Mouse (Mus musculus): ENCODE measurements at regions not wholly inside any gene's neighbourhood (a gene's known extent, or its start where the extent isn't known, plus 50 kb on each side); places are given as distances from the start of the nearest gene placed in this dataset.

DNA sequence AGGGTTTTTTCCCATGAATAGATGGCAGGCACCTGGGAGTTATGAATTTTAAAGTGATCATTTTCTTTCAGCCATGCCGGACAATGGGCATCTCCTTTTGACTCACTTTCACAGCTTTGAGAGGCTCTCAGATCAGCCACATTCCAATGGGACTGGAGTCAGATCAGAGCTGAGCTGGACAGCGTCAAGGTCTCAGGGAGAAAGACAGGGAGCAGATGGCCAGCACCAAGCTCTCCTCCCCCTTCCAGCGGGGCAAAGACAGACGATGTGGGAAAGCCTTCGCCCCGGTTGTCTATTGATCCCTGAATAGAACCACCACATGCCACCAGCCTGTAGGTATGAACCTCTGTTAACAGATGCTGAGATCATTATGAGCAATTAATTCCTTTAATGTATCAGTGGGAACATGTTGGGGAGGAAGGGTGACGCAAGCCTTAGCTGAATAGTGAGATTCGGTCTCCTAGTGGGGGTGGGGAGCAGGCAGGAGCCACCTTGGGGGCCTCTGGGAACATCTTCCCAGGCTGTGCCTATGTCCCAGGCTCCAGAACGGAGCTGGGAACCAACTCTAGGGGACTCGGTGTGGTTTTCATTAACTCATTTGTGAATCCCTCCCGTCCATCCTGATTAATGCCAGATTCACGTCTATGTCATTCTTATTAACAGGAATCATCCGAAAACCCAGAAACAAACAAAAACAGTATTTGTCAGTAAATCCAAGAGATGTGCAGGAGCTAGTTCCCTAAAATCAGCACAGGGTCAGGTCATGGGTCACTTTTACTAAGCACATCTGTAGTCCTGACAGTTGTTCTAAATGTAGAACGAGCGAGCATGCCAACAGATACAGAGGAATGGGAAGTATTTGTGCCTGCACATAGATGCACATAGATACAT, 101.8 kb upstream of the Id4 start:
- no peak overlapping the region for H3K4me3 ChIP-seq (replicated peaks)
- peaks cover 9% of the 10 kb centered on the region for H3K4me1 ChIP-seq
- no peak for ATAC-seq (ENCODE audit: insufficient number of reproducible peaks, low FRiP score, low TSS enrichment, low read depth)
- no peak overlapping the region for H3K9ac ChIP-seq
- no peaks in the 10 kb centered on the region for H3K36me3 ChIP-seq
- peak overlapping the region; percentile 2; the same call in 1 of the 2 replicates for H3K4me2 ChIP-seq (replicated peaks)
- WGBS: 17% methylated on average over 15 of the region's 15 CpGs
- H3K27me3 ChIP-seq: no peaks in the 10 kb centered on the region
- H3K27ac ChIP-seq (replicated peaks): no peak overlapping the region
- no peaks in the 10 kb centered on the region for H3K9me3 ChIP-seq (replicated peaks)

DNA sequence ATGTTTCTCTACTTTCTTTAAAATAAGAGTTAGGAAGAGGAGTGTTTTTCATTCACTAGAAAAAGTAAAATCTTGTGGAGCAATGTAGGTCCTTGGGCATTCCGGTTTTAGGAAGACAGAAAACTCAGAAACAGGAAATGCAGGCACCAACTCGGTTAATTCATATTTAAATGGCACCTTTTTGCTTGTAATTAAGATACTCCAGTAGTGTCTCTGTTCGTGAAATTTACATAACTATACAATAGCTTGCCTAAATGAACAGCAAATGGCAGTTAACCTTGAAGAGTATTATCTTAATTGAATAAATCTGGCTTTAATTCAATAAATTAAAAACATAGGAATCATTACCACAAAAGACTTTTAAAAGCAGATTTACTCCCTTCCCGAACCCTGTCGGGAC, 100.9 kb upstream of the Id4 start:
- Histone ChIP-seq H3K9ac (no peak overlapping the region), H3K9me3 (replicated peaks) (no peaks in the 10 kb centered on the region), H3K27me3 (no peaks in the 10 kb centered on the region), H3K4me1 (peaks cover 9% of the 10 kb centered on the region), H3K36me3 (no peaks in the 10 kb centered on the region), H3K4me2 (replicated peaks) (no peak overlapping the region), H3K4me3 (replicated peaks) (no peak overlapping the region), H3K27ac (replicated peaks) (no peak overlapping the region)
- WGBS: 29% methylated on average over 5 of the region's 5 CpGs
- no peak for ATAC-seq (ENCODE audit: insufficient number of reproducible peaks, low FRiP score, low TSS enrichment, low read depth)

DNA sequence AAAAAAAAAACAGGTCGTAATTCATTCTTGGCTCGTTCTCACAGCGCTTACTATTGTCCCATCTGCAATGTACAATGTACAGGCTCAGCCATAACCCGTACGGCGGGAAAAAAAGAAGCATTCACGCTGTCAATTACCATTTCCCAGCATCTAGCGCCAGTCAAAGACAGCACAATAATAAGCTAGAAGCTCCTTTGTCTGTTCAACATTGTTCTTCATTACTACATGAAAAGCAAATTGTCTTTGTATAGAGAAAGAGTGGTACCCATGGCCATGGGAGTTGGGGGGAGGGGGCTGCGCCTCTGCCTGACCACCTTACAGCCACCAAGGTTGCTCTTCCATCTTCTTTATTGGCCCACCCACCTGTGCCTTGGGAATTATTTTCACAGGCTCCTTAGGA, 99.7 kb upstream of the Id4 start:
- Histone ChIP-seq H3K27ac (replicated peaks) (no peak overlapping the region), H3K27me3 (no peaks in the 10 kb centered on the region), H3K9ac (no peak overlapping the region), H3K36me3 (no peaks in the 10 kb centered on the region), H3K9me3 (replicated peaks) (no peaks in the 10 kb centered on the region), H3K4me3 (replicated peaks) (no peak overlapping the region), H3K4me2 (replicated peaks) (no peak overlapping the region), H3K4me1 (peaks cover 9% of the 10 kb centered on the region)
- ATAC-seq (ENCODE audit: insufficient number of reproducible peaks, low FRiP score, low TSS enrichment, low read depth): no peak
- WGBS: 71% methylated on average over 9 of the region's 9 CpGs

DNA sequence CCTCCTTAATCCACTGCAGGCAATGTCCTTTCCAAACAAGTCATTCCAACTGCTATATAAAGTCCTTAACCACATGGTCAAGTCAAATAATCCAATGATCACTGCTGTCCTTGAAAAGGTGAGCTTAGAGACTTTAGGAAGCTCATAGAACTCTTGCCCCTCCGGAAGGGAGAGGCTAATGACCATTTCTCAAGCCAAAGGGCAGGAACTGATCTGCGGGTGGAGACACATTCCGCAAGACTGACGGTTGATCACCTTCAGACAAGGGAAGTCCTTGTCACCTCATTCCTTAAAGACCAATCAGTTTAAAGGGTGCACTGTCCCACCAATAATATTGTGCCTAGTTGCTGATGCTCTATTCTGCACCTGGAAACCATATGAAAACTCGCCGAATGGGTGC, 96.4 kb upstream of the Id4 start:
- no peak overlapping the region for H3K4me3 ChIP-seq (replicated peaks)
- no peak overlapping the region for H3K9ac ChIP-seq
- H3K4me1 ChIP-seq: peaks cover 3% of the 10 kb centered on the region
- 89% methylated on average over 6 of the region's 6 CpGs for WGBS
- no peak for ATAC-seq (ENCODE audit: insufficient number of reproducible peaks, low FRiP score, low TSS enrichment, low read depth)
- H3K9me3 ChIP-seq (replicated peaks): no peaks in the 10 kb centered on the region
- no peak overlapping the region for H3K27ac ChIP-seq (replicated peaks)
- no peaks in the 10 kb centered on the region for H3K36me3 ChIP-seq
- H3K4me2 ChIP-seq (replicated peaks): no peak overlapping the region
- no peaks in the 10 kb centered on the region for H3K27me3 ChIP-seq

DNA sequence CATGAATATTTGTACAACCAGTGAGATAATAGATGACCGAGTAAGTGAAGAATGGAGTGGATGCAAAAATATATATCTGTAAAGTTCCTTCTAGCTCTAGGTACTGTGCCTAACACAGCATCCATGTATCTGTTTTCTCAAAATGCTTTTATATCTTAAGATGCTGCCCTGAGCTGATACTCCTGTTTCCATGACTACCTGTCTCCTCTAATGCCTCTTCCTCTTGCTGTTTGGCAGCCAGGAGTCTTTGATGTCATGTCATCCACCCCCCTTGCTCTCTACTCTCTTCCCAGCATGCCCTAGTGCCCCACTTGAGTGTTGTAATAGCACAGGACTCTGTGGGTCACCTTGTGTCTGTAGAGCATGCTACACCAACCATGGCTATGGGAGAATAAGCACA, 95.2 kb upstream of the Id4 start:
- Histone ChIP-seq H3K36me3 (no peaks in the 10 kb centered on the region), H3K4me1 (no peaks in the 10 kb centered on the region), H3K9me3 (replicated peaks) (no peaks in the 10 kb centered on the region), H3K9ac (no peak overlapping the region), H3K27ac (replicated peaks) (no peak overlapping the region), H3K27me3 (no peaks in the 10 kb centered on the region), H3K4me2 (replicated peaks) (no peak overlapping the region), H3K4me3 (replicated peaks) (no peak overlapping the region)
- WGBS: 98% methylated on average over 1 of the region's 1 CpGs
- no peak for ATAC-seq (ENCODE audit: insufficient number of reproducible peaks, low FRiP score, low TSS enrichment, low read depth)

DNA sequence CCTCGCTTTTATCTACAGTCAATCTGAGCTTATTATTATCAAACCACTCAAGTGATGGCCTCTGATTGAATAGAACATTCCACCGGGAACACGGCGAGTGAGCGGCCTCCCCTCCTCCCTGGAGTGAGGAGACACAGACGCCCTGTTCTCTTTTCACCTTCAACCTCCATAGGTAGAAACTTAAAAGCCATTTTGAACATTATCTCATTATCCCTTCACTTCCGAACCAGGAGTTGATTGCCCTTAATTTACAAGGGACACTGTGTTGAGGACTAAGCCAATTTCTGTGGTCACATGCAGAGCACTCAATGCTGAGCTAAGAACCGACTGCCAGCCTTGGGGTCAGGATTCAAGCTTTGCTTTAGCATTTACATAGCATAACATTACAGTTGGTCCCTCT, 93.1 kb upstream of the Id4 start:
- no peak overlapping the region for H3K4me2 ChIP-seq (replicated peaks)
- H3K36me3 ChIP-seq: no peaks in the 10 kb centered on the region
- no peaks in the 10 kb centered on the region for H3K27me3 ChIP-seq
- H3K9me3 ChIP-seq (replicated peaks): no peaks in the 10 kb centered on the region
- no peak for ATAC-seq (ENCODE audit: insufficient number of reproducible peaks, low FRiP score, low TSS enrichment, low read depth)
- H3K27ac ChIP-seq (replicated peaks): no peak overlapping the region
- 38% methylated on average over 8 of the region's 8 CpGs for WGBS
- H3K4me3 ChIP-seq (replicated peaks): no peak overlapping the region
- H3K4me1 ChIP-seq: 0 out of 2 replicates have a peak, but pooled peaks cover 6% of the 10 kb centered on the region
- no peak overlapping the region for H3K9ac ChIP-seq

DNA sequence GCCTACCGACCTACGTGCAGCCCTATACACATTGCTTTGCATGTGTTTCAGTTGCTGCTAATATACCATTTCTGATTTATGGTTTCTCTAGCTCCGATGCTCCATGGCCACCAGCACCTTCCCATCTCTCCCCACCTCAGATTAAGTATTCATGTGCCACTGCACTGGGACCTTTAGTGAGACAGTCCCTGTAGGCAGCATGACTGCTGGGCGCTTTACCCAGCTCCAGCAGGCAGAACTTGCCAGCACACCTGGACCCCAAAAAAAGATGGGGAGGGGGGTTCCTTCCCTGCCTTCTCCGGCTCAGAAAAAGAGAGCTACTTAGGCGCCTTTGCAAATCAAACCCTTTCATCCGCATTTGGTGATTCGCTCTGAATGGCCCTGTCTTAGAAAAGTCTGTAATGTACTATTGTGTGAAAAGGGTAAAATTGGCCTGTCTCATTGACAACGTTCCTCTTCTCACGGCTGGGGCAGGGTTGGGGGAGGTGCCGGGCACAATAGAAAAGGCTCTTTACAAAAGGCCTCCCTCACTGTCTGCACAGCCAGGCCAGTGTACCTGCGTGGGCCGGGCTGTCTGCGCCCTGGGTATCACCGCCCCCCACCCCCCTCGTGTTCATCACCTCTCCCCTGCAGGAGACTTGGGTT, 89.6 kb upstream of the Id4 start:
- Histone ChIP-seq H3K4me1 (0 out of 2 replicates have a peak, but pooled peaks cover 6% of the 10 kb centered on the region), H3K36me3 (no peaks in the 10 kb centered on the region), H3K4me3 (replicated peaks) (no peak overlapping the region), H3K27me3 (no peaks in the 10 kb centered on the region), H3K9ac (no peak overlapping the region), H3K27ac (replicated peaks) (no peak overlapping the region), H3K4me2 (replicated peaks) (no peak overlapping the region), H3K9me3 (replicated peaks) (no peaks in the 10 kb centered on the region)
- ATAC-seq (ENCODE audit: insufficient number of reproducible peaks, low FRiP score, low TSS enrichment, low read depth): no peak
- 39% methylated on average over 16 of the region's 16 CpGs for WGBS

DNA sequence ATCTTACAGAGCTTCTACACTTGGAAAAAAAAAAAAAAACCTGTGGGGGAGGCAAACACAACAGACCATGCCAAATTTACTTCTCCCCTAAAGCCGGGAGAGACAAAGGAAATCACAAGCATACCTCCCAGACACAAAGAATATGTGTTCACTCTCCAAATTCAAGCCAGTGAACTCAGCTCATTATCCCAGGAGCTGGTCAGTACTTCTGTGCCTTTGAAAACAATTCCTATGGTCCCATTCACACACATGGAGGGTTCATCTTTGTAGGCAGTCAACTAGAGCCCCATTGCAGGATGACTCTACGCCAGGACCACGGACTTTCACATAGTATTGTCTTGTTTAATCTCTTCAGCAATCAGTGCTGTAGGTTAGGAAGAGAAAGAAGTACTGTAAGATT, 89.0 kb upstream of the Id4 start:
- Histone ChIP-seq H3K9ac (no peak overlapping the region), H3K36me3 (no peaks in the 10 kb centered on the region), H3K4me3 (replicated peaks) (no peak overlapping the region), H3K27me3 (no peaks in the 10 kb centered on the region), H3K27ac (replicated peaks) (no peak overlapping the region), H3K4me2 (replicated peaks) (no peak overlapping the region), H3K9me3 (replicated peaks) (no peaks in the 10 kb centered on the region), H3K4me1 (0 out of 2 replicates have a peak, but pooled peaks cover 6% of the 10 kb centered on the region)
- no peak for ATAC-seq (ENCODE audit: insufficient number of reproducible peaks, low FRiP score, low TSS enrichment, low read depth)
- WGBS: 45% methylated on average over 3 of the region's 3 CpGs

DNA sequence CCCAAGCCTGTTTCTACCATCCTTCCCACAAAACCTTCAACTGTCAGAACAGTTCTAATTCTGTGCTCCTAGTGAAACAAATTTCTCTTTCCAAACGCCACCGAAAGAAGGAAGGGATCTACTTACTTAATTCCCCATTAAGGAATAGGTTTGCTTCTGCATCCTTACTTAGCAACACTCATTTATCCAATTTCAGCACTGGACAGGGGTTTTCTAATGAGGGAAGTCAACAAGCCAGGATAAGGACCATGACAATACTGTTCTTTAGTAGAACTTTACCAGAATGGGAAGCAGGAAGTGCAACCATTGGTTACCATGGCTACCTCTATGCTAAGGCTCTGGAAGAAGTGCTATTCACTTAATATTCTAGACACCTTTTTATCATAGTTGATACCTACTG, 68.6 kb upstream of the Id4 start:
- no peak for ATAC-seq (ENCODE audit: insufficient number of reproducible peaks, low FRiP score, low TSS enrichment, low read depth)
- H3K4me1 ChIP-seq: no peaks in the 10 kb centered on the region
- H3K4me2 ChIP-seq (replicated peaks): no peak overlapping the region
- no peak overlapping the region for H3K27ac ChIP-seq (replicated peaks)
- H3K36me3 ChIP-seq: no peaks in the 10 kb centered on the region
- H3K27me3 ChIP-seq: no peaks in the 10 kb centered on the region
- 84% methylated on average over 2 of the region's 2 CpGs for WGBS
- H3K9me3 ChIP-seq (replicated peaks): no peaks in the 10 kb centered on the region
- no peak overlapping the region for H3K9ac ChIP-seq
- H3K4me3 ChIP-seq (replicated peaks): no peak overlapping the region

DNA sequence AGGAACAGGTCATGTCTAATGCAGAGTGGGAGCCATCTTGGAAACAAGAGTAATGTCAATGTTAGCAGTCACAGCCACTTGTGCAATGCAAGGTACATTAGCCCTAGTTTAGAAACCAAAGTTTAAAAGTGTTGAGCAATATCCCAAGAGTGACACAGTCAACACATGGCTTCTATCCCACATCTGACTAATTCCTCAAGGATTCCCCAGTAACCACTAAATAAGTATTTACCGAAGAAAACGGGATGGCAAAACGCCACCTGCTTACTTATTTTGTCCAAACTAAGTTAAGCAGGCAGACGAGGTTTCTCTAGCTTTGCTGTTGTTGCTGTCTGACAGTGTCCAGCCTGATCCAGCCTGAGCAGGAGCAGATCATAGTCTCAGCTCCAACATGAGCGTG, 67.1 kb upstream of the Id4 start:
- no peaks in the 10 kb centered on the region for H3K36me3 ChIP-seq
- H3K9ac ChIP-seq: no peak overlapping the region
- no peaks in the 10 kb centered on the region for H3K27me3 ChIP-seq
- no peaks in the 10 kb centered on the region for H3K9me3 ChIP-seq (replicated peaks)
- WGBS: 79% methylated on average over 5 of the region's 5 CpGs
- no peak overlapping the region for H3K27ac ChIP-seq (replicated peaks)
- ATAC-seq (ENCODE audit: insufficient number of reproducible peaks, low FRiP score, low TSS enrichment, low read depth): no peak
- no peak overlapping the region for H3K4me3 ChIP-seq (replicated peaks)
- H3K4me2 ChIP-seq (replicated peaks): no peak overlapping the region
- H3K4me1 ChIP-seq: no peaks in the 10 kb centered on the region

DNA sequence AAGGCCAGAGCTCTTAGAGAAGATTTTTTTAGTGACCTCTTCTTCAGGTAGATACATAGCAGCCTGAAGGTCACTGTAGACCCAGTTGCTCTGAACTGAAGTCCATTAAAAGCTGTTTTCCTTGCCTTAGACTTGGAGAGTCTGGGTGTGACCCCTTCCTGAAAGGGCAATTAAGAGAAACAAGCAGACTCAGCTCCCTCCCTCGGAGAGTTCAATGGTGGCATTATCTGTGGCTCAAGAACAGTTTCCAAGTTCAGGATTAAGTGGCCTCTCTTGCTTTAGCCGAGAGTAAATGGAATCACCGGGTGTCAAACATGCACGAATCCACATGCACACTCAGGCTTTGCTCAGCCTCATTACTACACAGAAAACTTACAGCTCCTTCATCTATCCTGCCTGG, 53.2 kb upstream of the Id4 start:
- no peaks in the 10 kb centered on the region for H3K4me1 ChIP-seq
- H3K4me2 ChIP-seq (replicated peaks): no peak overlapping the region
- H3K36me3 ChIP-seq: no peaks in the 10 kb centered on the region
- H3K4me3 ChIP-seq (replicated peaks): no peak overlapping the region
- no peak overlapping the region for H3K9ac ChIP-seq
- H3K27me3 ChIP-seq: no peaks in the 10 kb centered on the region
- no peak overlapping the region for H3K27ac ChIP-seq (replicated peaks)
- ATAC-seq (ENCODE audit: insufficient number of reproducible peaks, low FRiP score, low TSS enrichment, low read depth): no peak
- no peaks in the 10 kb centered on the region for H3K9me3 ChIP-seq (replicated peaks)
- 51% methylated on average over 4 of the region's 4 CpGs for WGBS
